ENCODE assay signal across 8 mouse cellular contexts in the genomic region with DNA sequence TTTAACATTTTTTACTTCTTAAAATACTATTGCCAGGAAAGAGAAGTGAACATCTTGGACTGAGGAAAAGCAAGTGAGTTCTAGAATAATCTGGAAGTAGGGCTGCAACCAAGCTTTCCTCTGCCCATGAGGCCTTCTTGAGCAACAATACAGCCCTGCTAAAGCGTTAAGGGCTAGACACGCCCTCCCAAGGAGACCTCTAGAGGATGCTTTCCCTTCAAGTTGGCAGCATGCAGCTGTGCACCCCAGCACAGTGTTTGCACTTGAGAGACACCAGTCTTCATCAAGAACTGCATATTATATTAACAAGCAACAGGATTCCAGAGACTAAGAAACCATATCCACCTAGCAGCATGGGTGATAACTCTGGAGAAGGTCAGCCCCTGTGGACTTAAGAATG. TPM values are rescaled to one million over a fixed set of nuclear protein-coding genes. Genes with fewer than 3 reads are reported as not detected.
ATAC-seq lines count a peak whose summit lies in the region.
"Had no signal": no experiment of that assay in that cellular context is flagged by ENCODE, and none has a peak within 500 bp of the region (broad histone marks: within the 10 kb centered on the region; RNA-seq: fewer than 3 reads in every experiment).

No protein-coding gene starts in this region.

- 0 out of 2 replicates have a peak, but pooled peaks have one; percentile 54 for ATAC-seq in common myeloid progenitor, adult 5-6 weeks (replicated peaks; ENCODE audit: low read depth, poor library complexity, severe bottlenecking)
- ATAC-seq in erythroblast, adult 5-6 weeks (replicated peaks; ENCODE audit: low FRiP score, poor library complexity, severe bottlenecking): peak; percentile 64; the same call in 1 of the 2 replicates
- ATAC-seq in frontal cortex, adult (ENCODE audit: low TSS enrichment): peak; percentile 47
- peak; percentile 79 for ATAC-seq in granulocyte monocyte progenitor cell, adult 5-6 weeks (replicated peaks; ENCODE audit: poor library complexity, severe bottlenecking)
- ATAC-seq in megakaryocyte, adult 5-6 weeks (ENCODE audit: poor library complexity, severe bottlenecking): peak; percentile 68
- peak; percentile 70 for ATAC-seq in megakaryocyte progenitor cell, adult 5-6 weeks (replicated peaks; ENCODE audit: poor library complexity)

RNA-seq across cellular contexts. Expression of gene Prkd1, which starts 22.8 kb away (rescaled TPM):
- total RNA-seq in common myeloid progenitor, adult 5-6 weeks (2017): not detected in 2 replicates
- total RNA-seq in erythroblast, adult 5-6 weeks (2015; ENCODE audit: low replicate concordance): not detected in 2 replicates
- total RNA-seq in erythroblast, adult 5-6 weeks (2017; ENCODE audit: low replicate concordance): not detected in 2 replicates
- total RNA-seq in granulocyte monocyte progenitor cell, adult 5-6 weeks (2014; fragmentation: Nextera tagmentation): not detected in 2 replicates
- total RNA-seq in granulocyte monocyte progenitor cell, adult 5-6 weeks (2017): not detected in 2 replicates
- not detected in 2 replicates for total RNA-seq in megakaryocyte, adult 5-6 weeks (2015)
- total RNA-seq in megakaryocyte, adult 5-6 weeks (2017): not detected in 2 replicates
- total RNA-seq in megakaryocyte progenitor cell, adult 5-6 weeks (2015): not detected in 2 replicates
- not detected in 2 replicates for total RNA-seq in megakaryocyte progenitor cell, adult 5-6 weeks (2017)
- total RNA-seq: CH12.LX, MEL had no signal

Comparison
In these comparisons a context has a peak if more than half of its experiments do, and no peak if none do; other contexts are left out.
1. Peak in every context shown above with its lines: ATAC-seq.